Mouse (Mus musculus): ENCODE data around the gene H2al2a.
A peak's percentile ranks its signal among the peaks of the same experiment; 100 is the strongest.

Gene H2al2a

GRCm38 (mm10) chr2:17996858-17997257 lies at the start of gene H2al2a:
H2al2a (minus strand) TSS chr2:17996958.
- DNase-seq (ENCODE audit: low spot score), result no peak

- no peak for DNase-seq (ENCODE audit: low spot score)
Observed at GRCm38 (mm10) chr2:18046186-18046585, 49.4 kb upstream of the H2al2a start.

- no peak for DNase-seq (ENCODE audit: low spot score)
Observed at GRCm38 (mm10) chr2:18045781-18046181, 49.0 kb upstream of the H2al2a start.

GRCm38 (mm10) chr2:18045143-18045780 lies 48.5 kb upstream of the H2al2a start:
- no peak for DNase-seq (ENCODE audit: low spot score)

- peak; percentile 79 for DNase-seq (ENCODE audit: low spot score)
Observed at GRCm38 (mm10) chr2:18041199-18041885, 44.6 kb upstream of the H2al2a start.

GRCm38 (mm10) chr2:18040347-18041160 lies 43.8 kb upstream of the H2al2a start:
- DNase-seq (ENCODE audit: low spot score), result peak; percentile 61

- DNase-seq (ENCODE audit: low spot score), result peak; percentile 78
Observed at GRCm38 (mm10) chr2:18039566-18040290, 43.0 kb upstream of the H2al2a start.

- peak; percentile 57 for DNase-seq (ENCODE audit: low spot score)
Observed at GRCm38 (mm10) chr2:18038895-18039371, 42.2 kb upstream of the H2al2a start.

GRCm38 (mm10) chr2:18038141-18038752 lies 41.5 kb upstream of the H2al2a start:
- no peak for DNase-seq (ENCODE audit: low spot score)

GRCm38 (mm10) chr2:18037491-18037890 lies 40.7 kb upstream of the H2al2a start, which contains the start of gene A930004D18Rik:
A930004D18Rik (minus strand) TSS chr2:18037737.
- no peak for DNase-seq (ENCODE audit: low spot score)

- DNase-seq (ENCODE audit: low spot score), result no peak
Observed at GRCm38 (mm10) chr2:18034371-18035250, 37.9 kb upstream of the H2al2a start.

- DNase-seq (ENCODE audit: low spot score), result peak; percentile 48
Observed at GRCm38 (mm10) chr2:18033166-18034108, 36.7 kb upstream of the H2al2a start.

- DNase-seq (ENCODE audit: low spot score), result peak; percentile 51
Observed at GRCm38 (mm10) chr2:18032538-18032895, 35.8 kb upstream of the H2al2a start.

GRCm38 (mm10) chr2:18031831-18032537 lies 35.2 kb upstream of the H2al2a start:
- DNase-seq (ENCODE audit: low spot score), result peak; percentile 74

- DNase-seq (ENCODE audit: low spot score), result peak; percentile 75
Observed at GRCm38 (mm10) chr2:18031271-18031821, 34.6 kb upstream of the H2al2a start.

- DNase-seq (ENCODE audit: low spot score), result peak; percentile 82
Observed at GRCm38 (mm10) chr2:18030581-18030980, 33.8 kb upstream of the H2al2a start.

GRCm38 (mm10) chr2:18029656-18030055 lies 32.9 kb upstream of the H2al2a start:
- DNase-seq (ENCODE audit: low spot score), result peak; percentile 33

All from retina, embryonic 14.5 days (tissue).